Mouse (Mus musculus) myocyte (in vitro differentiated cells): ENCODE data around the gene Krtcap3. TPM values are rescaled to one million over a fixed set of nuclear protein-coding genes. Genes with fewer than 3 reads are reported as not detected.

Experiments used
- H3K27me3 ChIP-seq: one replicate; pipeline ENCODE4 v1.6.1; 2011; ENCODE audit not compliant: control insufficient read depth, insufficient read depth, insufficient read length
- H3K36me3 ChIP-seq: one replicate; pipeline ENCODE4 v1.6.1; 2011; ENCODE audit not compliant: control insufficient read depth, insufficient read depth
- H3K4me2 ChIP-seq: one replicate; pipeline ENCODE4 v1.6.1; 2011; ENCODE audit warnings: low read depth, control low read depth
- H3K4me3 ChIP-seq: one replicate; pipeline ENCODE4 v1.5.1; 2011; ENCODE audit warnings: mild to moderate bottlenecking, control low read depth, moderate library complexity
- H3K79me2 ChIP-seq: one replicate; pipeline ENCODE4 v1.6.1; 2011; ENCODE audit not compliant: control insufficient read depth, insufficient read depth
- H3ac ChIP-seq: one replicate; pipeline ENCODE4 v1.6.1; 2011; ENCODE audit not compliant: control insufficient read depth, insufficient read length
- CEBPB ChIP-seq: IDR thresholded peaks from 2 replicates; pipeline ENCODE4 v1.6.1; 2011; ENCODE audit warnings: mild to moderate bottlenecking, moderate library complexity; ENCODE audit not compliant: poor library complexity, insufficient read depth, severe bottlenecking
- E2F4 ChIP-seq: IDR thresholded peaks from one replicate; pipeline ENCODE4 v1.6.1; 2011; ENCODE audit warnings: mild to moderate bottlenecking, control low read depth, moderate library complexity; ENCODE audit not compliant: insufficient read depth
- MAX ChIP-seq: IDR thresholded peaks from one replicate; pipeline ENCODE4 v1.6.1; 2011; ENCODE audit warnings: low read depth, mild to moderate bottlenecking, control low read depth
- MYOD1 ChIP-seq, 3 experiments: IDR thresholded peaks; one replicate each; pipeline ENCODE4 v1.6.1; 2011; ENCODE audit warnings: control low read depth in 2 of 3, low read depth in 2 of 3, mild to moderate bottlenecking in 2 of 3, moderate library complexity in 1 of 3; ENCODE audit not compliant: insufficient read length in 2 of 3, control insufficient read depth in 1 of 3
- MYOG ChIP-seq, 3 experiments: IDR thresholded peaks; one replicate each; pipeline ENCODE4 v1.6.1; 2011; ENCODE audit warnings: control low read depth in 2 of 3, low read depth in 2 of 3, mild to moderate bottlenecking in 2 of 3; ENCODE audit not compliant: insufficient read length in 2 of 3, control insufficient read depth in 1 of 3, insufficient read depth in 1 of 3
- POLR2A ChIP-seq: IDR thresholded peaks from one replicate; pipeline ENCODE4 v1.6.1; 2011; ENCODE audit warnings: low read depth, mild to moderate bottlenecking, control low read depth, moderate library complexity; ENCODE audit not compliant: insufficient read length
- POLR2AphosphoS2 ChIP-seq: IDR thresholded peaks from one replicate; pipeline ENCODE4 v1.6.1; 2011; ENCODE audit warnings: low read depth, control low read depth; ENCODE audit not compliant: insufficient read length
- REST ChIP-seq: IDR thresholded peaks from one replicate; pipeline ENCODE4 v1.6.1; 2011; ENCODE audit warnings: mild to moderate bottlenecking, control low read depth, moderate library complexity; ENCODE audit not compliant: insufficient read depth, insufficient read length
- SRF ChIP-seq: IDR thresholded peaks from one replicate; pipeline ENCODE4 v1.6.1; 2011; ENCODE audit warnings: low read depth; ENCODE audit not compliant: control insufficient read depth, insufficient read length
- TCF12 ChIP-seq: IDR thresholded peaks from one replicate; pipeline ENCODE4 v1.6.1; 2011; ENCODE audit warnings: mild to moderate bottlenecking, control low read depth; ENCODE audit not compliant: poor library complexity, insufficient read depth, severe bottlenecking
- TCF3 ChIP-seq: IDR thresholded peaks from one replicate; pipeline ENCODE4 v1.6.1; 2011; ENCODE audit warnings: low read depth, control low read depth; ENCODE audit not compliant: insufficient read length
- USF1 ChIP-seq: IDR thresholded peaks from one replicate; pipeline ENCODE4 v1.6.1; 2011; ENCODE audit warnings: low read depth, mild to moderate bottlenecking, control low read depth, moderate library complexity
- polyA plus RNA-seq: library from polyadenylated mRNA; unstranded; fragments of >200 nt; fragmentation: generic; extraction: Trizol; gene quantifications from one replicate; pipeline ENCODE4 v1.2.1, GENCODE M21; 2012; ENCODE audit warnings: missing spikeins

The Krtcap3 gene
- polyA plus RNA-seq, 1 experiment, result 2.1 TPM

GRCm38 (mm10) chr5:31219911-31220447 lies 31.5 kb upstream of the Krtcap3 start:
- H3K4me2 ChIP-seq, result peak overlapping the region; percentile 82

GRCm38 (mm10) chr5:31220448-31221303 lies 30.8 kb upstream of the Krtcap3 start, which contains the start of gene Ppm1g:
Gene Ppm1g (minus strand): TSS chr5:31220687.
- H3K79me2 ChIP-seq, result peaks cover 46% of the 10 kb centered on the region
- peak within 1 kb of the TSS; percentile 82 for H3K4me2 ChIP-seq
- H3K4me3 ChIP-seq, result peak within 1 kb of the TSS; percentile 90
- no peaks in the 10 kb centered on the region for H3K27me3 ChIP-seq
- peak; percentile 96 for TF ChIP-seq POLR2A
- TF ChIP-seq POLR2AphosphoS2, result peak; percentile 98
- TF ChIP-seq SRF, result peak; percentile 72
- no peak for TF ChIP-seq CEBPB
- no peak for TF ChIP-seq USF1
- peak in 1 of 3 experiments; percentile 32 for TF ChIP-seq MYOD1 (IDR thresholded peaks at IDR 0.05; ENCODE audit: control insufficient read depth in 1 of 3, insufficient read length in 2 of 3, low read depth in 2 of 3)
- peak within 1 kb of the TSS; percentile 32 for H3ac ChIP-seq
- no peaks in the 10 kb centered on the region for H3K36me3 ChIP-seq

More at GRCm38 (mm10) chr5:31219911-31220447, 31.5 kb upstream of the Krtcap3 start:
- peaks cover 53% of the 10 kb centered on the region for H3K79me2 ChIP-seq
- TF ChIP-seq E2F4, result no peak
- no peak for TF ChIP-seq TCF3
- H3ac ChIP-seq, result peak overlapping the region; percentile 32
- peak overlapping the region; percentile 90 for H3K4me3 ChIP-seq
- H3K27me3 ChIP-seq, result no peaks in the 10 kb centered on the region
- no peaks in the 10 kb centered on the region for H3K36me3 ChIP-seq

GRCm38 (mm10) chr5:31221304-31221945 lies 30.1 kb upstream of the Krtcap3 start:
- peaks cover 39% of the 10 kb centered on the region for H3K79me2 ChIP-seq
- H3K4me2 ChIP-seq, result peak overlapping the region; percentile 72
- H3K36me3 ChIP-seq, result no peaks in the 10 kb centered on the region
- peak overlapping the region; percentile 32 for H3ac ChIP-seq
- peak overlapping the region; percentile 90 for H3K4me3 ChIP-seq
- no peaks in the 10 kb centered on the region for H3K27me3 ChIP-seq
- TF ChIP-seq POLR2A (peak; percentile 16), E2F4 (no peak)

- Histone ChIP-seq H3K4me3 (no peak overlapping the region), H3ac (no peak overlapping the region), H3K27me3 (no peaks in the 10 kb centered on the region), H3K36me3 (no peaks in the 10 kb centered on the region), H3K4me2 (no peak overlapping the region), H3K79me2 (peaks cover 26% of the 10 kb centered on the region)
- TF ChIP-seq CEBPB (no peak), MYOG (IDR thresholded peaks at IDR 0.05; ENCODE audit: control insufficient read depth in 1 of 3, insufficient read depth in 1 of 3, insufficient read length in 2 of 3, low read depth in 2 of 3) (no peak), SRF (no peak), USF1 (no peak), TCF3 (no peak), MAX (no peak), POLR2AphosphoS2 (no peak), E2F4 (no peak), TCF12 (no peak), MYOD1 (IDR thresholded peaks at IDR 0.05; ENCODE audit: control insufficient read depth in 1 of 3, insufficient read length in 2 of 3, low read depth in 2 of 3) (no peak), REST (no peak), POLR2A (no peak)
Observed at GRCm38 (mm10) chr5:31222696-31223095, 28.8 kb upstream of the Krtcap3 start.

- no peaks in the 10 kb centered on the region for H3K27me3 ChIP-seq
- H3K4me3 ChIP-seq, result no peak overlapping the region
- H3K79me2 ChIP-seq, result no peaks in the 10 kb centered on the region
- TF ChIP-seq SRF (no peak), MYOD1 (IDR thresholded peaks at IDR 0.05; ENCODE audit: control insufficient read depth in 1 of 3, insufficient read length in 2 of 3, low read depth in 2 of 3) (no peak), POLR2A (no peak), CEBPB (no peak)
- H3ac ChIP-seq, result no peak overlapping the region
- H3K36me3 ChIP-seq, result no peaks in the 10 kb centered on the region
- H3K4me2 ChIP-seq, result no peak overlapping the region
Observed at GRCm38 (mm10) chr5:31226641-31227040, 24.9 kb upstream of the Krtcap3 start.
